Mouse (Mus musculus) hindbrain, embryonic 16.5 days (tissue): ENCODE results near the gene Pcdh15. TPM values are rescaled to one million over a fixed set of nuclear protein-coding genes. Genes with fewer than 3 reads are reported as not detected.

Source experiments
- ATAC-seq: fragments of 200-750 bp; cut with Nextera tagmentation; 2 replicates; pipeline ENCODE4 v1.8.0; 2017; ENCODE audit warnings: moderate TSS enrichment, moderate library complexity
- H3K27ac ChIP-seq: fragments of 300-500 bp; sonication (generic); 2 replicates; pipeline ENCODE4 v1.5.1; 2014; ENCODE audit warnings: low read depth, mild to moderate bottlenecking, control low read depth, low read length, moderate library complexity
- H3K27me3 ChIP-seq: fragments of 300-500 bp; sonication (generic); replicated peaks from 2 replicates; pipeline ENCODE4 v1.6.1; 2014; ENCODE audit warnings: low read length; ENCODE audit not compliant: control insufficient read depth, insufficient read depth
- H3K36me3 ChIP-seq: fragments of 300-500 bp; sonication (generic); 2 replicates; pipeline ENCODE4 v1.6.1; 2014; ENCODE audit warnings: mild to moderate bottlenecking, low read length, moderate library complexity, mixed read lengths; ENCODE audit not compliant: control insufficient read depth, insufficient read depth
- H3K4me1 ChIP-seq: fragments of 300-500 bp; sonication (generic); 2 replicates; pipeline ENCODE4 v1.6.1; 2014; ENCODE audit warnings: low read depth, low read length; ENCODE audit not compliant: control insufficient read depth, insufficient read depth
- H3K4me2 ChIP-seq: fragments of 300-500 bp; sonication (generic); 2 replicates; pipeline ENCODE4 v1.6.1; 2014; ENCODE audit warnings: mild to moderate bottlenecking, low read length, control low read depth, moderate library complexity
- H3K4me3 ChIP-seq: fragments of 300-500 bp; sonication (generic); 2 replicates; pipeline ENCODE4 v1.5.1; 2014; ENCODE audit warnings: mild to moderate bottlenecking, low read length, control low read depth, moderate library complexity
- H3K9ac ChIP-seq: fragments of 300-500 bp; sonication (generic); 2 replicates; pipeline ENCODE4 v1.6.1; 2014; ENCODE audit warnings: low read depth, mild to moderate bottlenecking, control low read depth, low read length, moderate library complexity
- H3K9me3 ChIP-seq: fragments of 300-500 bp; sonication (generic); 2 replicates; pipeline ENCODE4 v1.6.1; 2014; ENCODE audit warnings: mild to moderate bottlenecking, low read length, moderate library complexity; ENCODE audit not compliant: control insufficient read depth
- WGBS: fragments of 180-500 bp; shearing (Covaris S2); extraction: QIAGEN DNeasy Blood & Tissue Kit; methylation state at CpG from one replicate; pipeline ENCODE4 v1.1.7; 2014; 5-methylcytosine and 5-hydroxymethylcytosine counted together
- polyA plus RNA-seq: library from polyadenylated mRNA; unstranded; fragments of >200 nt; fragmentation: Nextera tagmentation; extraction: Ambion mirVana; gene quantifications from 2 replicates; pipeline ENCODE4 v1.2.1, GENCODE M21; 2015

Gene Pcdh15
- polyA plus RNA-seq, 1 experiment from 2014 or later: 14.3 TPM

GRCm38 (mm10) chr10:73821657-73822583 lies 722.8 kb downstream of the Pcdh15 start:
- Histone ChIP-seq H3K27me3 (no peaks in the 10 kb centered on the region), H3K4me2 (peak overlapping the region; percentile 66), H3K4me1 (peaks cover 7% of the 10 kb centered on the region), H3K4me3 (peak overlapping the region; percentile 37), H3K36me3 (no peaks in the 10 kb centered on the region), H3K9ac (peak overlapping the region; percentile 51; the same call in 1 of the 2 replicates), H3K27ac (no peak overlapping the region), H3K9me3 (no peaks in the 10 kb centered on the region)
- WGBS: 21% methylated on average over 22 of the region's 22 CpGs
- peak; percentile 93 for ATAC-seq

GRCm38 (mm10) chr10:73823214-73823613 lies 724.1 kb downstream of the Pcdh15 start:
- no peak overlapping the region for H3K27ac ChIP-seq
- WGBS: 76% methylated on average over 4 of the region's 4 CpGs
- H3K4me2 ChIP-seq: no peak overlapping the region
- no peak overlapping the region for H3K9ac ChIP-seq
- no peak for ATAC-seq
- no peaks in the 10 kb centered on the region for H3K9me3 ChIP-seq
- peaks cover 7% of the 10 kb centered on the region for H3K4me1 ChIP-seq
- H3K27me3 ChIP-seq: no peaks in the 10 kb centered on the region
- H3K36me3 ChIP-seq: no peaks in the 10 kb centered on the region
- H3K4me3 ChIP-seq: no peak overlapping the region

- H3K4me3 ChIP-seq: peak overlapping the region; percentile 5; the same call in 1 of the 2 replicates
- H3K36me3 ChIP-seq: no peaks in the 10 kb centered on the region
- H3K27ac ChIP-seq: no peak overlapping the region
- H3K9ac ChIP-seq: no peak overlapping the region
- H3K4me2 ChIP-seq: peak overlapping the region; percentile 24
- peaks cover 7% of the 10 kb centered on the region for H3K4me1 ChIP-seq
- no peaks in the 10 kb centered on the region for H3K27me3 ChIP-seq
- ATAC-seq: peak; percentile 70; the same call in 1 of the 2 replicates
- 52% methylated on average over 8 of the region's 8 CpGs for WGBS
- no peaks in the 10 kb centered on the region for H3K9me3 ChIP-seq
Observed at GRCm38 (mm10) chr10:73826354-73826753, 727.2 kb downstream of the Pcdh15 start.

GRCm38 (mm10) chr10:73828781-73829180 lies 729.6 kb downstream of the Pcdh15 start:
- 84% methylated on average over 2 of the region's 2 CpGs for WGBS
- no peak for ATAC-seq
- H3K27ac ChIP-seq: no peak overlapping the region

DNA sequence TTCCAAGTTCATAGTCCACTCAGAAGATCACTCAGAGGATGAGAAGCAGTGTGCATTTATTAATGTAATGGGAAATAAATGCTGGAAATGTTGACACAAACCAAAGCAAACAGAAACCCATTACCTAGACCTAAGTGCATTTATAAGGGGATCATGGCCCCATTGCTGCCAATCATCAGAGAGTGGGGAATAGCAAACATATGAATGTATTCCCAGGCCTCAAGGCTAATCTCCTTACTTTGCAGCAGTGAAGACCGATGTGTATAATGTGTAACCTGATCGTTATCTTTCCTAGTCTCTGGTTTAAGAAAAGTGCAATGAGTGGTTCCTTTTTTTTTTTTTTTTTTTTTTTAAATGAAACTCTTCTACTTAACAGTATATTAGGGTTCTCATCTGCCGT lies 745.9 kb downstream of the Pcdh15 start:
- H3K9ac ChIP-seq: no peak overlapping the region
- no peak for ATAC-seq
- H3K9me3 ChIP-seq: no peaks in the 10 kb centered on the region
- no peaks in the 10 kb centered on the region for H3K4me1 ChIP-seq
- H3K36me3 ChIP-seq: no peaks in the 10 kb centered on the region
- no peak overlapping the region for H3K4me2 ChIP-seq
- whole genome bisulfite sequencing: 91% methylated on average over 3 of the region's 3 CpGs
- no peak overlapping the region for H3K4me3 ChIP-seq
- no peak overlapping the region for H3K27ac ChIP-seq
- no peaks in the 10 kb centered on the region for H3K27me3 ChIP-seq

More at GRCm38 (mm10) chr10:73828781-73829180, 729.6 kb downstream of the Pcdh15 start:
- Histone ChIP-seq H3K27me3 (no peaks in the 10 kb centered on the region), H3K4me3 (no peak overlapping the region), H3K4me1 (no peaks in the 10 kb centered on the region), H3K9me3 (no peaks in the 10 kb centered on the region), H3K9ac (no peak overlapping the region), H3K4me2 (no peak overlapping the region), H3K36me3 (no peaks in the 10 kb centered on the region)

GRCm38 (mm10) chr10:73862181-73862580 lies 763.0 kb downstream of the Pcdh15 start:
- no peak overlapping the region for H3K4me3 ChIP-seq
- no peaks in the 10 kb centered on the region for H3K27me3 ChIP-seq
- WGBS: 80% methylated on average over 4 of the region's 4 CpGs
- H3K4me2 ChIP-seq: no peak overlapping the region
- H3K36me3 ChIP-seq: no peaks in the 10 kb centered on the region
- ATAC-seq: no peak
- no peak overlapping the region for H3K9ac ChIP-seq
- no peaks in the 10 kb centered on the region for H3K9me3 ChIP-seq
- H3K27ac ChIP-seq: no peak overlapping the region
- H3K4me1 ChIP-seq: no peaks in the 10 kb centered on the region

DNA sequence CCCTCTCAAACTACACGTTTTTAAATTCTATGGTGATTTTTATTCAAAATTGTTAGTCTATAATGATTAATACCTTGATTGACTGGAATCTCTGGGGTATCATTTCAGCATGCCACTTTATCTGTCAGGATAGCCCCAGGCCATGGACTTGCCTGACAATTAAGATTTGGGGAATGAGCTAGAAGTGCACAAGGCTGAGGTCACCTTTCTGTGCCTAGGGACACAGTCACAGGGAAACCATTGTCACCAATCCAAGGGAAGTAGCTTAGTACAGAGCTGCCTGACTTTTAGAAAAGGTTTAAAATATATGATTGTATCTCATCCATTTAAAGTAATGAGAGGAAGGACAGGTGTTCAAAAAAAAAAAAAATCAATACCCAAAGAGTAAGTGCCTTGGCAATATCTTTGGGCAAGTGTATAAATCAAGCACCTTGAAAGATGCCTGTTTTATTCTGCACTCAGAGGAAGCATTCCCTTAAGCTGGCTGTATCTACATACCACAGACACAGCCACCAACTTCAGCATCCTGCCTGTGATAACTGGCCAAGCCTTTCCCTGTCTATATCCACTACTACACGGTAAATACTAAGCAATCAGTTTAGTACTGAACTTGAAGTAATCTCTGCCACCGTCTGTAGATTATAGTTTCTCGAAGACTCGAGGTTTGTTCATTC lies 779.0 kb downstream of the Pcdh15 start:
- peak; percentile 40 for ATAC-seq
- Histone ChIP-seq H3K9me3 (no peaks in the 10 kb centered on the region), H3K4me3 (no peak overlapping the region), H3K9ac (no peak overlapping the region), H3K36me3 (no peaks in the 10 kb centered on the region), H3K4me2 (no peak overlapping the region), H3K27me3 (no peaks in the 10 kb centered on the region), H3K27ac (no peak overlapping the region), H3K4me1 (no peaks in the 10 kb centered on the region)
- 64% methylated on average over 5 of the region's 5 CpGs for WGBS

DNA sequence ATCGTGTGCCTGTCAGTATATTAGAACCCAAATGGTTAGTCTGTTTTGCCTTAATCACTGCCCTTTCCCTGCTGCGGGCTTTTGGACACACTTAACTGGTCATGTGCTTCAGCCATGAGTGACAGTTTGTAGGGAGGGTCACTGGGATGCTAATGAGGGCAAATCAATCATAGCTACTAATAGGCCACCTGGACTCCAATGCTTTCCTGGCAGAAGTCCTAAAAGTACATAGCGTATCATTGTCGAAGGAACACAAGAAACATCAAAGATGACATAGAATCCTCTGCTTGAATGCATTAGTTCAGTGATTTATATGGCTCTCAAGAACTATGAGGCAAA lies 779.6 kb downstream of the Pcdh15 start:
- ATAC-seq: peak; percentile 58
- 47% methylated on average over 4 of the region's 4 CpGs for WGBS

DNA sequence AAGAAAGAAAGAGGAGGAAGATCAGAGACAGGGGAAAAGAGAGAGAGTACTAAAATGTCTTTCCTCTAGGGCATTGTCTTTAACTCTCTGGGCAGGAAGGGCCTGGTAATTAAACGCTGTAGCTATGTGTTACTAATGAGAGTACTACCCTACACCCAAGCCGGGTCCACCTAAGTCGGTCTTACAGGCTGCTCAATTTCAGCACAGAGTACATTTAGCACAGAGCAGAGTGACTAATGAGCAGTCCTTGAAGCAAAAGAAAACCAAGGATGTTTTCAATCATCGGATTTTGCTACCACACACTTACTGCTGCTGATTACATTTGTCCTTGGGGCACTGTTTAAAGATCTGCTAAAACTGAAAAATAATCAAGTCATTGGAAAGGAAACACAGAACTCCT lies 788.6 kb downstream of the Pcdh15 start:
- WGBS: 55% methylated on average over 4 of the region's 4 CpGs
- peak; percentile 37; the same call in 1 of the 2 replicates for ATAC-seq
- Histone ChIP-seq H3K4me3 (no peak overlapping the region), H3K36me3 (no peaks in the 10 kb centered on the region), H3K27me3 (no peaks in the 10 kb centered on the region), H3K4me2 (no peak overlapping the region), H3K4me1 (no peaks in the 10 kb centered on the region), H3K27ac (no peak overlapping the region), H3K9me3 (no peaks in the 10 kb centered on the region), H3K9ac (no peak overlapping the region)

More for the DNA sequence above, 779.6 kb downstream of the Pcdh15 start:
- H3K4me1 ChIP-seq: no peaks in the 10 kb centered on the region
- H3K4me2 ChIP-seq: no peak overlapping the region
- no peak overlapping the region for H3K9ac ChIP-seq
- H3K27me3 ChIP-seq: no peaks in the 10 kb centered on the region
- no peaks in the 10 kb centered on the region for H3K9me3 ChIP-seq
- no peak overlapping the region for H3K27ac ChIP-seq
- no peak overlapping the region for H3K4me3 ChIP-seq
- H3K36me3 ChIP-seq: no peaks in the 10 kb centered on the region
